8 mouse cellular contexts compared by ENCODE assay signal in the genomic region with DNA sequence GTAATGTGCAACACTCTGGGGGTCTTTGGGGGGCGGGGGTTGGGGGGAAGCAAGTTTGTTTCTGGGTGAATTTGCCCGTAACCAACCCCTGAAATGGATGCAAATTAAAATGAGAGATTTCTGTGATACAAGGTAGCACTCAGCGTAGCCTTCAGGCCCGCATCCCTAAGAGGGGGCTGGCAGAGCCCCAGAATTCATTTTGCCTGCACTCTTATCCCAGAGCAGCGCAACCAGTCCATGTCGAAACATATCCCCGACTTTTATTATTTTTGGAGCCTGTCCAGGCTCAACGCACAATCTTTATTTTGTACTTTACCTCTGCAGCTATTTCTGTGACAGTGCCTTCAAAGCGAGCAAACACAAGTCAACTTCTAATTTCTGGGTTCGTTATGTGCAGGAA.
DNase-seq lines count a peak whose midpoint lies in the region; ATAC-seq and TF ChIP-seq lines count a peak whose summit lies in the region.

No protein-coding gene starts in this region.

- no peak overlapping the region for H3K4me3 ChIP-seq in lung, postnatal 0 days (ENCODE audit: low read depth, low read length)
- no peak overlapping the region for H3K4me3 ChIP-seq in stomach, postnatal 0 days (ENCODE audit: low read depth, low read length)

- peak overlapping the region; percentile 34 for H3K4me2 ChIP-seq in lung, postnatal 0 days (replicated peaks; ENCODE audit: low read depth, low read length)
- peak overlapping the region; percentile 41 for H3K4me2 ChIP-seq in stomach, postnatal 0 days (replicated peaks; ENCODE audit: low read depth)

- no peaks in the 10 kb centered on the region for H3K27me3 ChIP-seq in lung, postnatal 0 days (replicated peaks; ENCODE audit: insufficient read depth, low read length)
- no peaks in the 10 kb centered on the region for H3K27me3 ChIP-seq in stomach, postnatal 0 days (ENCODE audit: control insufficient read depth, insufficient read depth, low read length)

- H3K4me1 ChIP-seq in lung, postnatal 0 days (ENCODE audit: insufficient read depth, low read depth, low read length): no peaks in the 10 kb centered on the region
- no peaks in the 10 kb centered on the region for H3K4me1 ChIP-seq in stomach, postnatal 0 days (replicated peaks; ENCODE audit: control insufficient read depth, insufficient read depth)

- H3K9me3 ChIP-seq in lung, postnatal 0 days (ENCODE audit: low read length): no peaks in the 10 kb centered on the region
- no peaks in the 10 kb centered on the region for H3K9me3 ChIP-seq in stomach, postnatal 0 days (ENCODE audit: control insufficient read depth, low read length)

- H3K36me3 ChIP-seq in lung, postnatal 0 days (ENCODE audit: insufficient read depth, low read length): no peaks in the 10 kb centered on the region
- no peaks in the 10 kb centered on the region for H3K36me3 ChIP-seq in stomach, postnatal 0 days (ENCODE audit: control insufficient read depth, insufficient read depth, low read length)

- TF ChIP-seq EP300 in lung, postnatal 0 days (IDR thresholded peaks at IDR 0.05): no peak
- TF ChIP-seq EP300 in stomach, postnatal 0 days (optimal IDR thresholded peaks at IDR 0.05): no peak

- ATAC-seq in lung, postnatal 0 days: no peak
- ATAC-seq in stomach, postnatal 0 days (ENCODE audit: low FRiP score, low TSS enrichment): no peak
- no peak for ATAC-seq in monocyte, adult 5-6 weeks (replicated peaks; ENCODE audit: insufficient number of reproducible peaks, low FRiP score, low TSS enrichment, poor library complexity, severe bottlenecking)

- no peak overlapping the region for H3K27ac ChIP-seq in lung, postnatal 0 days (ENCODE audit: low read length)
- H3K27ac ChIP-seq in stomach, postnatal 0 days (replicated peaks): no peak overlapping the region

- peak; percentile 61 for DNase-seq in adrenal gland, postnatal 10 days
- DNase-seq in adrenal gland, adult 18-20 months (ENCODE audit: low spot score in 2 of 2): no peak
- peak; percentile 38 for DNase-seq in lung, postnatal 0 days (ENCODE audit: low spot score)
- no peak for DNase-seq in lung, postnatal 25 days (ENCODE audit: low spot score)
- peak; percentile 6 to 10 for DNase-seq in kidney, postnatal 4 days
- no peak for DNase-seq in stomach, postnatal 0 days (ENCODE audit: low spot score)
- no peak for DNase-seq in natural killer cell, adult 2 months (ENCODE audit: low spot score in 2 of 2)

- no peak overlapping the region for H3K9ac ChIP-seq in lung, postnatal 0 days (replicated peaks; ENCODE audit: low read depth)
- no peak overlapping the region for H3K9ac ChIP-seq in stomach, postnatal 0 days (ENCODE audit: low read length)

- TF ChIP-seq CTCF in lung, postnatal 0 days (IDR thresholded peaks at IDR 0.05): no peak
- no peak for TF ChIP-seq CTCF in stomach, postnatal 0 days (IDR thresholded peaks at IDR 0.05; ENCODE audit: low read depth)

- 33% methylated on average over 10 of the region's 10 CpGs for WGBS in lung, postnatal 0 days
- 39% methylated on average over 10 of the region's 10 CpGs for whole genome bisulfite sequencing in stomach, postnatal 0 days

Comparison
In these comparisons a context has a peak if more than half of its experiments do, and no peak if none do; other contexts are left out.
1. DNase-seq: peak in adrenal gland, postnatal 10 days (single experiment), lung, postnatal 0 days (single experiment) and kidney, postnatal 4 days (2 of 2); none in adrenal gland, adult 18-20 months (0 of 2), lung, postnatal 25 days (single experiment), stomach, postnatal 0 days (single experiment) and natural killer cell, adult 2 months (0 of 2).